8 mouse cellular contexts compared by ENCODE assay signal in the genomic region with DNA sequence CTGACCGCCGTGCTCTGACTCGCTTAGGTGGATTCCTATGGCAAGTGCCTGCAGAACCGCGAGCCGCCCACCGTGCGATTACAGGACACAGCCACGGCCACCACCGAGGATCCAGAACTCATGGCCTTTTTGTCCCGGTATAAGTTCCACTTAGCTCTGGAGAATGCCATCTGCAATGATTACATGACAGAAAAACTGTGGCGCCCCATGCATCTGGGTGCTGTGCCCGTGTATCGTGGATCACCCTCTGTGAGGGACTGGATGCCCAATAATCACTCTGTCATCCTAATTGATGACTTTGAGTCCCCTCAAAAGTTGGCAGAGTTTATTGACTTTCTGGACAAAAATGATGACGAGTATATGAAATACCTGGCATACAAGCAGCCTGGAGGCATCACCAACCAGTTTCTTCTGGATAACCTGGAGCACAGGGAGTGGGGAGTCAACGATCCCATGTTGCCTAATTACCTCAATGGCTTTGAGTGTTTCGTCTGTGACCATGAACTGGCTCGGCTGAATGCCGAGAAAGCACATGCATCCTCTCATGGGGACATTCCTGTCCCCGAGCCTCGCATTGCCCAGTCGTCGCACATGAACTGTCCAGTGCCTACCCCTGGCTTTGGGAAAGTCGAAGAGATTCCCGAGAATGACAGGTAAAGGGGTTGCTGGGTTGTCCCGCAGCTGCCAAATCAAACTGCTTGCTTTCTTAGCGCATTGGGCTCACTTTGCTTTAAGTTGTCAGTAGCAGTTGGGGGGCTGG. TPM values are rescaled to one million over a fixed set of nuclear protein-coding genes. Genes with fewer than 3 reads are reported as not detected.
DNase-seq lines count a peak whose midpoint lies in the region; ATAC-seq and TF ChIP-seq lines count a peak whose summit lies in the region.

No protein-coding gene starts in this region.

- peaks cover 17% of the 10 kb centered on the region for H3K4me1 ChIP-seq in lung, adult 2 months (ENCODE audit: control insufficient read depth, insufficient read depth, low read length)
- H3K4me1 ChIP-seq in heart, embryonic 13.5 days: peaks cover 66% of the 10 kb centered on the region
- H3K4me1 ChIP-seq in liver, embryonic 11.5 days (replicated peaks; ENCODE audit: control insufficient read depth, insufficient read depth, low read length): peaks cover 51% of the 10 kb centered on the region
- H3K4me1 ChIP-seq in small intestine, adult 2 months (ENCODE audit: control insufficient read depth, insufficient read depth, insufficient read length, low read length): peaks cover 11% of the 10 kb centered on the region

- TF ChIP-seq POLR2A in lung, adult 2 months (IDR thresholded peaks at IDR 0.05; ENCODE audit: borderline replicate concordance, extremely low read depth, low read depth, low read length): no peak
- TF ChIP-seq POLR2A in small intestine, adult 2 months (IDR thresholded peaks at IDR 0.05; ENCODE audit: low read depth, low read length): 0 out of 2 replicates have a peak, but pooled peaks have one; percentile 2

- 11% methylated on average over 27 of the region's 27 CpGs for whole genome bisulfite sequencing in lung, adult 2 months
- 11% methylated on average over 27 of the region's 27 CpGs for WGBS in heart, embryonic 13.5 days
- 21% methylated on average over 27 of the region's 27 CpGs for WGBS in liver, embryonic 11.5 days
- WGBS in small intestine, adult 2 months: 14% methylated on average over 27 of the region's 27 CpGs

- no peak for TF ChIP-seq CTCF in lung, adult 2 months (IDR thresholded peaks at IDR 0.05; ENCODE audit: insufficient read depth, low read length)
- no peak for TF ChIP-seq CTCF in small intestine, adult 2 months (IDR thresholded peaks at IDR 0.05; ENCODE audit: extremely low read depth, insufficient read length, insufficient replicate concordance, low read depth, low read length)

- H3K36me3 ChIP-seq in heart, embryonic 13.5 days: peaks cover 57% of the 10 kb centered on the region
- H3K36me3 ChIP-seq in liver, embryonic 11.5 days (ENCODE audit: control insufficient read depth, insufficient read depth, low read length): peaks cover 33% of the 10 kb centered on the region
- H3K36me3 ChIP-seq in small intestine, adult 2 months (ENCODE audit: control insufficient read depth, insufficient read depth, low read length): peaks cover 29% of the 10 kb centered on the region

- H3K4me3 ChIP-seq in lung, adult 2 months (replicated peaks; ENCODE audit: extremely low read depth, low read depth, low read length): peak overlapping the region; percentile 95
- peak overlapping the region; percentile 89 for H3K4me3 ChIP-seq in heart, embryonic 13.5 days
- H3K4me3 ChIP-seq in liver, embryonic 11.5 days (ENCODE audit: low read depth, low read length): peak overlapping the region; percentile 73
- peak overlapping the region; percentile 82 for H3K4me3 ChIP-seq in small intestine, adult 2 months (ENCODE audit: low read depth, low read length)

- H3K27ac ChIP-seq in heart, embryonic 13.5 days (replicated peaks): peak overlapping the region; percentile 98
- H3K27ac ChIP-seq in liver, embryonic 11.5 days (ENCODE audit: low read depth, low read length): peak overlapping the region; percentile 97
- peak overlapping the region; percentile 39; the same call in 1 of the 2 replicates for H3K27ac ChIP-seq in small intestine, adult 2 months (ENCODE audit: insufficient read depth, low read depth, low read length)

- peak overlapping the region; percentile 97 for H3K9ac ChIP-seq in heart, embryonic 13.5 days
- peak overlapping the region; percentile 89 for H3K9ac ChIP-seq in liver, embryonic 11.5 days (ENCODE audit: low read depth, low read length)

- H3K4me2 ChIP-seq in heart, embryonic 13.5 days: peak overlapping the region; percentile 87
- H3K4me2 ChIP-seq in liver, embryonic 11.5 days: peak overlapping the region; percentile 74

- H3K9me3 ChIP-seq in heart, embryonic 13.5 days: no peaks in the 10 kb centered on the region
- H3K9me3 ChIP-seq in liver, embryonic 11.5 days (ENCODE audit: control insufficient read depth, low read length): no peaks in the 10 kb centered on the region

- ATAC-seq in heart, embryonic 13.5 days (ENCODE audit: extremely low read depth, insufficient number of reproducible peaks, low FRiP score, low TSS enrichment): no peak
- ATAC-seq in liver, embryonic 11.5 days (replicated peaks; ENCODE audit: low FRiP score): no peak

- peak; percentile 22 for DNase-seq in lung, adult 2 months
- no peak for DNase-seq in lung, postnatal 14 days
- peak; percentile 60 for DNase-seq in cerebellum, adult 9-11 months
- no peak for DNase-seq in liver, embryonic 11.5 days (ENCODE audit: low spot score)
- DNase-seq in urinary bladder, adult 18-20 months (ENCODE audit: low spot score in 2 of 2): no peak
- DNase-seq in right cerebral cortex, postnatal 25 days: no peak

- no peaks in the 10 kb centered on the region for H3K27me3 ChIP-seq in heart, embryonic 13.5 days (replicated peaks)
- H3K27me3 ChIP-seq in liver, embryonic 11.5 days (replicated peaks; ENCODE audit: control insufficient read depth, insufficient read depth, low read length): no peaks in the 10 kb centered on the region
- no peaks in the 10 kb centered on the region for H3K27me3 ChIP-seq in small intestine, adult 2 months (ENCODE audit: control insufficient read depth, insufficient read depth, low read length)

RNA-seq across cellular contexts. Expression of a gene that starts 1.2 kb away (rescaled TPM):
- 24.8 and 34.9 TPM in 2 replicates for polyA plus RNA-seq in lung, adult 2 months (2012; rRNA removed)
- polyA plus RNA-seq in heart, embryonic 13.5 days (2015; fragmentation: Nextera tagmentation; extraction: Ambion mirVana): 15.3 and 17.4 TPM in 2 replicates
- 14.2 and 14.9 TPM in 2 replicates for polyA plus RNA-seq in liver, embryonic 11.5 days (2014; fragmentation: Nextera tagmentation; extraction: Ambion mirVana)
- polyA plus RNA-seq in small intestine, adult 2 months (2012; rRNA removed): 6.4 and 13.7 TPM in 2 replicates

RNA-seq across cellular contexts. Expression of a gene that starts 6.9 kb away (rescaled TPM):
- 19.7 and 23.2 TPM in 2 replicates for polyA plus RNA-seq in lung, adult 2 months (2012; rRNA removed)
- 199 and 200 TPM in 2 replicates for polyA plus RNA-seq in heart, embryonic 13.5 days (2015; fragmentation: Nextera tagmentation; extraction: Ambion mirVana)
- polyA plus RNA-seq in liver, embryonic 11.5 days (2014; fragmentation: Nextera tagmentation; extraction: Ambion mirVana): 247 and 250 TPM in 2 replicates
- polyA plus RNA-seq in small intestine, adult 2 months (2012; rRNA removed): 9.3 and 13.9 TPM in 2 replicates

RNA-seq across cellular contexts. Expression of a gene that starts 11.4 kb away (rescaled TPM):
- 221 and 236 TPM in 2 replicates for polyA plus RNA-seq in lung, adult 2 months (2012; rRNA removed)
- polyA plus RNA-seq in heart, embryonic 13.5 days (2015; fragmentation: Nextera tagmentation; extraction: Ambion mirVana): 23.0 and 23.4 TPM in 2 replicates
- 12.0 and 17.2 TPM in 2 replicates for polyA plus RNA-seq in liver, embryonic 11.5 days (2014; fragmentation: Nextera tagmentation; extraction: Ambion mirVana)
- 79.0 and 182 TPM in 2 replicates for polyA plus RNA-seq in small intestine, adult 2 months (2012; rRNA removed)

RNA-seq across cellular contexts. Expression of a gene that starts 21.8 kb away (rescaled TPM):
- 175 TPM in 2 replicates for polyA plus RNA-seq in lung, adult 2 months (2012; rRNA removed)
- polyA plus RNA-seq in heart, embryonic 13.5 days (2015; fragmentation: Nextera tagmentation; extraction: Ambion mirVana): 68.8 and 69.5 TPM in 2 replicates
- 85.5 and 99.0 TPM in 2 replicates for polyA plus RNA-seq in liver, embryonic 11.5 days (2014; fragmentation: Nextera tagmentation; extraction: Ambion mirVana)
- polyA plus RNA-seq in small intestine, adult 2 months (2012; rRNA removed): 161 and 233 TPM in 2 replicates

RNA-seq across cellular contexts. Expression of a gene that starts 27.8 kb away (rescaled TPM):
- polyA plus RNA-seq in lung, adult 2 months (2012; rRNA removed): 1.5 and 4.3 TPM in 2 replicates
- polyA plus RNA-seq in heart, embryonic 13.5 days (2015; fragmentation: Nextera tagmentation; extraction: Ambion mirVana): 131 and 134 TPM in 2 replicates
- polyA plus RNA-seq in liver, embryonic 11.5 days (2014; fragmentation: Nextera tagmentation; extraction: Ambion mirVana): 0.68 and 1.5 TPM in 2 replicates
- 0.06 TPM in 1 of 2 replicates, not detected in the other for polyA plus RNA-seq in small intestine, adult 2 months (2012; rRNA removed)

Comparison
In these comparisons a context has a peak if more than half of its experiments do, and no peak if none do; other contexts are left out.
1. DNase-seq: peak in lung, adult 2 months (single experiment) and cerebellum, adult 9-11 months (single experiment); none in lung, postnatal 14 days (single experiment), liver, embryonic 11.5 days (single experiment), urinary bladder, adult 18-20 months (0 of 2) and right cerebral cortex, postnatal 25 days (single experiment).
2. H3K27ac ChIP-seq: peak in every context shown above with its lines; median percentile 98 in heart, embryonic 13.5 days; 97 in liver, embryonic 11.5 days; 39 in small intestine, adult 2 months.
3. Peak in every context shown above with its lines, with median percentiles within 50 percentile points of each other: H3K4me3 ChIP-seq.